Mouse (Mus musculus) megakaryocyte-erythroid progenitor cell, adult 5-6 weeks (primary cell): ENCODE measurements around the gene Samd10. TPM values are rescaled to one million over a fixed set of nuclear protein-coding genes. Genes with fewer than 3 reads are reported as not detected.

Experiments used
- ATAC-seq: replicated peaks from 2 replicates; pipeline ENCODE4 v1.8.0; 2016; ENCODE audit warnings: mild to moderate bottlenecking, inconsistent platforms; ENCODE audit not compliant: severe bottlenecking, poor library complexity, low FRiP score, low TSS enrichment
- total RNA-seq, 2 experiments: library from RNA; stranded (forward) in 1 of 2; stranded (reverse) in 1 of 2; fragments of 200-1000, 215-1000 nt in 1 of 2; fragments of >200 nt in 1 of 2; fragmentation: Nextera tagmentation in 1 of 2; gene quantifications; 2 replicates each; pipeline ENCODE4 v1.2.3; 2014 to 2017

The Samd10 gene
- total RNA-seq (2014; fragmentation: Nextera tagmentation) (1.6 and 3.5 TPM in 2 replicates), total RNA-seq (2017) (0.80 and 2.5 TPM in 2 replicates)

DNA sequence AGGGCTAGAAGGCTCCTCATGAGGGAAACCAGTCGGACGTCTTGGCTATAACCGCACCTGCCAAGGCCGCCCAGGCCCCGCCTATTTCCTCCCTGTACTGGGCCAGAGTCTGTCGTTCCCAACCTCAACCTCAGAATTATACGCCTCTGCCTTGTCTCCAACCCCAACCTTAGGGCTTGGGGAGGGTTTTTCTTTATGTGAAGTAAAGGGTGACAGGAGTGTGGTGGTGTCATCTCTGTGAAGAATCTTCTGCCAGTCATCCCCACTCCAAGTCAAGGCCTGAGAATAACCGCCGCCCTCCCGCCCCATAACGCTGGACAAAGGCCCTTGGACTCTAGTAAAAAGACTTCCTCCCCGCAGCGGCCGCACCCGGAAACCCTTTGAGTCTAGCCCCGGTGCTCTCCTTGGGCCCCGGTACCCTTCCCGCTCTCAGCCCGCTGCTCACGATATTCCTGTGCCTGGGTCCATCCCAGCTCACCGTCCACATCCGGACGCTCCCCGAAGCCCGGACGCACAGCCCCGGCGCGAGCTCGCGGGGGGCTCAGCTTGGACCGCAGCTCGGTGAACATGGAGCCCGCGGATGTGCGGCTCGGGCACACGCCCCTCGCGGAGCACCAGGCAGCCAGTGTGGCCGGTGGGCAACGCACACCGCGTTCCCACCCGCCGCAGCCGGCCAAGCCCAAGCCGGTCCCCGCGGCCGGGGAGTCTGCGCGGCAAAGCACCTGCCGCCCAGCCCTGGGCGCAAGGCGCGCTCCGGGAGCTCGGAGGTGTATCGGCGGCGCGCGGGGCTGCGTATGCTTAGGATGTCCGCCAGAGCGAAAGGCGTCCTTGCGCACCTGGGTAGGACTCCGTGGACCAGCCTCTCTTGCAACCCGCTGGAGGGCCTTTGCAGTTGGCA lies at the start of gene Samd10:
TSS of gene Samd10 (minus strand) at position 759 of the 898 bp plus-strand sequence.
- peak; percentile 13; the same call in 1 of the 2 replicates for ATAC-seq

DNA sequence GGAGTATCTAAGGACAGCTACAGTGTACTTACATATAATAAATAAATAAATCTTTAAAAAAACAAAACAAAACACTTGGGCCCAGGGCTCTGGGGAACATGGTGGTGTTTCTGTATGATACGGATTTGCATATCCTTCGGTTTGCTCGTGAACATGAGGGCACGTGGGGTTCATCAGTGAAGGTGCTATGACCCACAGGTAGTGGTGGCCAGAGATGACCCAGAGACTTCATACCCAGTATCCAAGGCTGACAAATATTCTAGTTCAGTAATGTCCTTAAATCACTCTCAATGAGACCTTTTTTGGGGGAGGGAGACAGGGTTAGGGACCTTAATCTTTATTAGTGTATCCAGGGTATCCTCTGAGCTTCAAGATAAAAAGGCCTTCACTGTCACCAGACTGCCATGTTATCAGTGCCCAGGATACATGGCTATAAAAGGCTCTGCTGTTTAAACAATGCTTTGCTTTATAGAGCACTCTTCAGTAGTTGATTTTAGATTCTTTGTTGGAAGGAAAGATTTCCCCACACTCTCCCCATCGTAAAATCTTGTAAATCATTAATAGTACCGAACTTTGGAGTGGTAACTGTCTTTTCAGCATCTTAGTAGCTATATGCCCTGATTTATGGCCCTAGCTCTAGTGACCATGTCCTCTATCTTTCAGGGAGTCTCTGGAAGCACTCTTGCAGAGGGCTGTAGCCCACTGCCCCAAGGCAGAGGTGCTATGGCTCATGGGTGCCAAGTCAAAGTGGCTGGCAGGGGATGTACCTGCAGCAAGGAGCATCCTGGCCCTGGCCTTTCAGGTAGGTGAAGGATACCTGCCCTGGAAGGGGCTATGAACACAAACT lies 47.8 kb upstream of the Samd10 start:
- no peak for ATAC-seq

DNA sequence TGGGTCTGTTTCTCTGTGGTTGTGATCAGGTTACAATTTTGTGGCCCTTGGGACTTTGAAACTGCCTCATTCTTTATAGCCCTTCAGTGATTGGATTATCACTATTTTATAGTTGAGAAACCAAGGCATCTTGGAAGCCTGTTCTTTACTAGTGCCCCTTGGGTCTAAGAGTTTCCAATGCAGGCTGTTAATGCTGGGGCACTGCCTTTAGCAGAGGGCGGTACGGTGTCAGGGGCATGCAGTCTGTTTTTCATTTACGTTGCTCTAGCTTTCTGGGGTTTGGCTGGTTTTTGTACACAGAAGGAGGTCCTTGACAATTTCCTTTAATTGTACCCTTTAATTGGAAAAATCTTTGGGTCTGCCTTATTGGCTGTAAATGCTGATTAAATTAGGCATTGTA lies 46.7 kb upstream of the Samd10 start:
- no peak for ATAC-seq

DNA sequence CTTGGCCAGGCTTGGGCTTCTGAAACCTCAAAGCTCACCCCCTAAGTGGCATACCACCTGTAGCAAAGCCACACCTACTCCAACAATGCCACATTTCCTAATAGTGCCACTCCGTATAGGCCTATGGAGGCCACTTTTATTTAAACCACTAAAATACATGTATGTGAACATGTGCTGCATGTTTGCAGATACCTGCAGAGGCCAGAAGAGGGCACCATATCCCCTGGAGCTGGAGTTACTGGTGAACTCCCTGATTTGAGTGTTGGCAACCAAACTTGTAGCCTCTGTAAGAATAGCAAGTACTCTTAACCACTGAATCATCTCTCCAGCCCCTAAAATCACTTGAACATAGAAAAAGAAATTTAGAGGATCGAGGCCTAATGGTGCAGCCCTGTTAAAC lies 45.3 kb upstream of the Samd10 start:
- ATAC-seq, result peak; percentile 73

DNA sequence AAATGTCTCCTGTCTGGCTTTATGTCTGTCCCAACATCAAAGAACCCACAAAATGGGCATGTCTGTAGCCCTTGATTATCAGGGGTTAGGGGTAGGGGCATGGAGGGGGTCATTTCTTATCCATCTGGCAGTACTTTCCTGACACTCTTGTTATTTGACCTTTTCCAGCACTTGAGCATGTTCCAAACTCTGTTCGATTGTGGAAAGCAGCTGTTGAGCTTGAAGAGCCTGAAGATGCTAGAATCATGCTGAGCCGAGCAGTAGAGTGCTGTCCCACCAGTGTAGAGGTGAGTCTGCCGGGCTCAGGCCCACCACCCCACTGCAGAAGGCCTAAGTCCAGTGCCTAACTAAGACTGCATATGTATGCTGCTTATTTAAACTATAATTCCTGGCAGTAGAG lies 36.9 kb upstream of the Samd10 start:
- no peak for ATAC-seq

DNA sequence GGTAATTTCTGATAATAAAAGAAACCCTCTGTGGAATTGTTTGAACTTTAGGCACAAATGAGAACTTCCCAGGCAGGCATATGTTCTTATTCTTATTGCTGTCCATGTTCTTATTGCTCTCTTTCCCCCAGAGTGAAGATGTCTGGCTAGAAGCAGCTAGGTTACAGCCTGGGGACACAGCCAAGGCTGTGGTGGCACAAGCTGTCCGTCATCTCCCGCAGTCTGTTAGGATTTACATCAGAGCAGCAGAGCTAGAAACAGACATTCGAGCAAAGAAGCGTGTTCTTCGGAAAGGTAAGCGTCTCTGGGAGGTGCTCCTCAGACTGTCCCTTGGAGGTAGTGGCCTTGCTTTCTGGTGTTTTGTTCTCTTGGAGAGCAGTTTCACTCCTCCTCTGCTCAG lies 33.6 kb upstream of the Samd10 start:
- ATAC-seq, result no peak

DNA sequence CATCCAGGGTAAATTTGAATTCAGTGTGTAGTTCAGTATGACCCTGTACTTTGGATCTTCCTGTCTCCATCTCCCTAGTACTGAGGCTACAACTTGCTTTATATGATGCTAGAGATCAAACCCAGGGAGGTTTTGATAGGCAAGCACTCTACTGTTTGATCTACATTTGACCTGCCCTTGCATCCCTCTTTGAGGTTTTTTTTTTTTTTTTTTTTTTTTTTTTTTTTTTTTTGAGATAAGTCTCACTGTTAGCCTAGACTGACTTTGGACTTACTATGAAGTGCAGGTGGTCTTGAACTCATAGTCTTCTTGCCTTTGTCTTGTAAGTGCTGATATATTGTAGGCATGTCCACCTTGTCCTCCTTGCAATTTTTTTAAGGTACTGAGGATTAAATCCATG lies 29.5 kb upstream of the Samd10 start:
- ATAC-seq, result no peak

DNA sequence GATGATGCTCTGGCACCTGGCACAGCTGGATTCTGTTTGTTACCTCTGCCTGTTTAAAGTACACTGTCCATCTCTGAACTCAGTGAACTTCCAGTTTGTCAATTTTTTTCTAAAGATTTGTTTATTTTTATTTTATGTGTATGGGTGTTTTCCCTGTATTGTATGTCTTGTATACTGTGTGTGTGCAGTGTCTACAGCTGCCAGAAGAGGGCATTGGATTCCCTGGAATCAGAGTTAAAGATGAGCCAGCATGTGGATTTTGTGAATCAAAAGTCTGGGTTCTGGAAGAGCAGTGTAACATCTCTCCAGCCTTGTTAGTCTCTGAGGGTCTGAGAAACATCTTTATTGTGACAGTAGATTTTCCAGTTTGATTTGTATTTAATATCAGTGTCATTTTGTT lies 24.4 kb upstream of the Samd10 start:
- ATAC-seq, result 0 out of 2 replicates have a peak, but pooled peaks have one; percentile 50

DNA sequence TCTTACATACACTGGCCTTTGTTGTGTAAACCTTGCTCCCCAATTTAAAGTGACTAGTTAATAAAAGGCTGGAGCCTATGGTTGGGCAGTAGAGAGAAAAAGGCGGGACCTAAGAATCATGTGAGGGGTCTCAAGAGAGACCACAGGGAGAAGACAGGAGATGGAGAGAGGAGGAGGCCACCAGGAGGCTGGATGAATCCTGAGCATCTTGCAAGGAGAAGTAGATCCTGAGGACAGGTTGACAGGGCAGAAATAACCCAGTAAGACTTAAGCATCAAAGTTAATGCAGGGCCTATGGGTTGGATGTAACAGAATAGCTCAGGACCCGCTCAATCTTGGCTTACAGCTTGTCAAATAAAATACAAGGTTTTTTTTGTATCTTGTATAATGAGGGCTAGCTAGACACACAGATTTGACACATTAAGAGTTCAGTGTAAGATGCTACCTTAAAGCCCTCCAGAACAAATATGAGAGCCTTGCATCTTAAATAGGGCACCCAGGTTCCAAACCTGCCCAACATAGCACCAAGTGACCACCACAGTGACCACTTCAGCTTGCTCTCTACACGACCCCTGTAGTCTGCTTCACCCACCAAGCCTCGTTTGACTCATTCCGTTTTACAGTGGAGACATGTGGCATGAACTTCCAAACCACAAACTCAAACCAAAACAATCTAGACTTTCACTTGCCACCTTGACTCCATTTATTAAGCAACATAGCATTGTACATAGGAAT lies 19.9 kb upstream of the Samd10 start:
- ATAC-seq, result no peak

DNA sequence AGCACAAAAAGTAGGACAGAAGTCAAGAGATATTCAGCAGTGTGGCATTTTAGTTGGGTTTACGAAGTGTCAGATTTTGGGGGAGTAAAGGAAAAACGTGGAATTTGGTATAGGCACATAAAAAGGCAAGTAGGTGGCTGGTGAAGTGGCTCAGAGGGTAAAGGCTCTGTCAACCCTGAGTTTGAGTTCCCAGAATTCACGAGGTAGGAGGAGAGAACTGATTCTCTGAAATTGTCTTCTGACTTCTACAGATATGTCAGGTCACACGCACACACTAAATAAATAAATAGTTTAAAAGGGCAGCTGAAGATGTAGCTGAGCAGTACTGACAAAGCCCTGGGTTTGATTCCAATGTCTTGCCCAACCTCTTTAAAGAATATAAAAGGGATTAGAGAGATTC lies 3.4 kb upstream of the Samd10 start:
- ATAC-seq, result no peak

DNA sequence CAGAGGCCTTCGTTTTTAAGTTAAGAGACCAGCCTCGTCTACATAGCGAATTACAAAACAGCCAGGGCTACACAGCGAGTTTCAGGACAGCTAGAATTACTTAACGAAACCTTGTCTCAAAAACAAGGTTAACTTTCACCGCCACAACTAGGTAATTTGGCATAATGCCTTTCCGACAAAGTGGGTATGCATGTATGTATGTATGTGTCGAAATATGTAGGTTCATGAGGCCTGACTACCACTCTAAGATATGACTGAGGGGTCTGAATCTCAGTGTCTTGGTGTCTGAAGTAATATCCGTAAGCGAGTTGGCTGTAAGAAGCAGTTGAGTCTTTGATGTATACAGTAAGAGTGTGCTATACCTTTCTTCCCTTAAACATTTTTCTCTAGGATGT lies 2.7 kb upstream of the Samd10 start:
- no peak for ATAC-seq

DNA sequence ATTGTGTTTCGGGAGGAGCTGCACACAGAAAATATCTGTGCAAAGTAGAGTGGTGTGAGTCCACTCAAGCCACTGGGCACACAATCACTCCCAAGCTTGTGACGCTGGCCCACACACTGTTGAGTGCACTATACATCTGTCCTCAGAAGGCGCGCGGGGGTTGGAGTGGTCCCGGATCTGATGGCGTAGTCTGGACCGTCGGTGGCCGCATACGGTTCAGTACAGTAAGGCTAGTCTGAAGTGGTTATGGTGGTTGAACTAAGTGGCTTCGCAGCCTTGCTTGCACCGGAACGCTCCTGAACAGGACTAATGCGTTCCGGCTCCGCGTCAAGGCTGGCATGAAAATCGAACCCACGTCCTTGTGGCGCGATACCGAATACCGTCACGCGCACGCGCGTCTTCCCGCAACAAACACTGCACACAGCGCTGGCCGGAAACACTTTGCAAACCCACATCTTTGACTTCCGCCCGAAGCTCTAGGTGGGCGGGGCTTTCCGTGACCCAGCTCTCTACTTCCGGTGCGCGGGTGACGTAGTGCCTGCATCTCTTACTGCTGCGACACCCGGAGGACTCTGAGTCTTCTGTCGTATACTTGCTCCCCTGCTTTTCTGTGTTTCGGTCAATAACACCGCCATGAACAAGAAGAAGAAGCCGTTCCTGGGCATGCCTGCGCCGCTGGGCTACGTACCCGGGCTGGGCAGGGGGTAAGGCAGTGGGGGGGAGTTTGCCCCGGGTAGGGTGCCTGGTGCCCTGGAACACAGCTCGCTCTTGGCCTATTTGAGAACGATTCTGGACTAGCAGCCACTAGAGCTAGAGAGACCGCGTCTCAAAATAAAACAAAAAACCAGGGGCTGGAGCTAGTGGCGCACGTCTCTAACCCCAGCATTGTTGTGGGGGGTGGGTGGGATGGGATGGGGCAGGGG lies 2.1 kb upstream of the Samd10 start:
- peak; percentile 91 for ATAC-seq

DNA sequence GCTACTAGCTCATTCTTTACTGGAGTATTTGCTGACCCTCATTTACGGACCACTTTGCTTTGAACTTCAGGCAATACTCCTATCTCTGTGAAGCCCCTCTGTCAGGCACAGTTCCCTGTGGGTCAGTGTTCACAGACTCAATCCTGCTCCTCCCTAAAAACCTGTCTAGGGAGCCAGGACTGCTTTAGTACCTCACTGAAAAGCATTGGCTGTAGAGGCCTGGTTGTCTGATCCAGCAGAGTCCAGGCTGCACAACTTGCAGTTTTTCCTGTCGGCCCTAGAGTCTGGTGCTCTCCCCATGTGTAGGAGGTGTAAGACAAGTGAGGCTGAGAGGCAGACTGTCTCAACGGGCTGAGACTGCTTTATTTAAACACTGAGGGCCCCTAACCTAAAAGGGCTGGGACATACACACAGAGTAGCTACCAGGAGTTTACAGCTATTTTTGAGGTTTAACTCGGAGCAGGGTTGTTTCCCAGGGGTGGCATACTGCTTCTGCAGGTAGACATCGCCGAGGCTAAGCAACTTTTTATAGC lies 1.3 kb upstream of the Samd10 start:
- ATAC-seq, result no peak

DNA sequence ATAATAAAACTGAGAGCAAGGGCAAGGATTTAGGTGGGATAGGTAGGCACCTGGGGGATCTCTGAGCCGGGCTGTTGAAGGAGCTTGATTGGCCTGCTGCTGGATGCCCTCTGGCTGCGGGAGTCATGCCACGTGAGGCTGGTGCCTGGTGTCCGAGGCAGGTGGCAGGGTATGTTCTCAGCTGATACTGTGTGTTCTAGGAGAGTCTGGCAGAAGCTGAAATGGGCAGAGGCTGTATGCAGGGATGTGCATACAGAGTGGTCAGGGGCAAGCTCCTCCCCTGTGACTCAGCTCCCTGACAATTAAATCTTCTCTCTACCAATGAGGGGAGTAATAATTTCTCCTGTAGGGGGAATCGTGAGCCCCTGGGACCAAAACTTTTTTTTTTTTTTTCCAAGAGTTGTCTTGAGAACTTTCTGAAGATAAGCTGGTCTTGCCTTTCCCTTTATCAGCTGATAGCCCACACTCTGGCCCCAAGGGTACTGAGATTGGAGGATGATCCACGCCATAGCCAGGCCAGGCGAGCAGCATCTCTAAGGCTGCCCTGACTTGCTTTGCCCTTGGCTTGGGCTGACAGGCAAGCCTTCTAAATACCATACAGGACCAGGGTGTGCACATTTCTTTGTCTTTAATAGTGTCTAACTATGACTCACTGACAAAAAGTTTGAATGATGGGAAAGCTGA lies 1.5 kb downstream of the Samd10 start:
- peak; percentile 39 for ATAC-seq

DNA sequence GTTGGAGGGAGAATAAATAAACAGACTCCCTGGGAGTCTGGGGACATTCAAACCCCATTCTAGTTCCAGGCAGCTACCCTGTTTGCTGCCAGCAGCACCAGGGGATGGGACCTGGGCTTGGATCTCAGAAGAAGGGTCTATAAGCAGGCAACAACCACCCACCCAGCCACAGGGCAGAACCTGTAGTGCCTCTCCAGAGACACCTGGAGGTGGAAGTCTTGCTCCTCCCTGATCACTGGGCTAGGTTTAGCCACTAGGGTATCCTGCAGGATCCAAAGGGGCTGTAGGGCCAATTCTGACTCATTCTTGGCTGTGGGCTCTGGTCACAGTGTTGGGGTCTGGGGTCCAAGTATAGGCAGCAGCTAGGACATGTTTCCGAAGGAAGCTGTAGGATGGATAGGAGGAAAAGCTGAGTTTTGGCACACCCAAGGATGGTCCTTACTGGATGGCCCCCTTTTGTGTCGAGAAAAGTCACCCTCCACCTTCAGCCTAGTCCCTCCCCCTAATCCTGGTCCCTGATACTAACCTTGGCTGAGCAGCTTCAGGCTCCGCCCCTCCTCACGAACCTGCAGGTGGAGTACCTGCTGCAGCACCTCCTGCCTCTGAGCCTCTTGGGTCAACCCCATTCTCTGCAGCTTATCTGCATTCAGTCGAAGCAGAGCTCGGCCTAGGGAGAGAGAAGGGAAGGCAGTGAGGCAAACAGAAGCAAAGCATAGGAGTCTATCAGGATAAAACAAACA lies 2.6 kb downstream of the Samd10 start:
- no peak for ATAC-seq

DNA sequence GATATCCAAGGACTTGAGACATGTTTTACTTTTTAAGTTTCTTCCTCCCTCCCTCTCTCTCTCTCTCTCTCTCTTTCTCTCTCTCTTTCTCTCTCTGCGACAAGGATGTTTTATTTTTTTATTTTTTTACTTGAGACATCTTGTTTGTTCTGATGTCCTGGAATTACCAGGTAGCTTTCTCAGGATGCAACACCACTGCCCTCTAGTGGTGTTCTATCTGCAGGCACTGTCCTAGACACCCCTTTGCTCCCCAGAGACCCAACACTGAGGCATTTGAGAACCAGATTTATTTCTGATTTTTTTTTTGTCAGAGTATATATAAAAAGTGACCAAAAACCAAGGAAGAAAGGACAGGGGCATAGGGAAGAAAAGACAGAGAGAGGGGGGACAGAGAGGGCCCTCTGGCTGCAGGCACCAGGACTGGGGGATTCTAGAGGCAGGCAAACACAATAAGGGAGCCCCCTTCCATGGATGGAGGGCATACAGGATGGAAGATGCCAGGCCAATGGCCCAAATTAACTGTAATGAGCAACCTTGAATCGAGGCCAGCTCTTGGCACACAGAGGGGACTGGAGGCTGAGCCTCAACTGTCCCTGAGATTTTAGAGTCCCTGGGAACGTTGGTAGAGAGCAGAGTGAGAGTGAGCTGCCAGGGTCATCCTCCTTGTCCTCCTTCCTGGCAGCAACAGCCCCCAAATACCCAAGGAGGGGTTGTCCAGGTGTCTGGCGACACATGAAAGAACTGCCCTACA lies 3.9 kb downstream of the Samd10 start:
- no peak for ATAC-seq

DNA sequence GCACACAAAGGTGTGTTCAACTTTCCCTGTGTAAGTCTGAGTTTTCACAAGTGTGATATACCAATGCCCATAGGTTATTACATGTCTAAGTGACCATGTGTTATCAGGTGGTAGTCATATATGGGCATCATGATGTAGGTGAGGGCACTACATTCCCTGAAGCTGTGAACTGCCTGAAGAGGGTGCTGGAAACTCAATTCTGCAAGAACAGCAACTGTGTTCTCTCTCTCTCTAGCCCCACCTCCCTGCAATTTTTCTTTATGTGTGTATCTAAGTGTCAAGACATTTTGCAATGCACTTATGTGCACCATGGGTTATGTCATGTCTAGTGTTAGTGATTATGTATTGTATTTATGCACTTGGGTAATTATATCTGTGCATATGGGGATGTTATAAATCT lies 5.1 kb downstream of the Samd10 start:
- ATAC-seq, result no peak
